Mouse (Mus musculus) regulatory T cell (primary cell): Measurements from ENCODE around the gene Uba1y.
"Not testable (repeated sequence)": the region's sequence is repeated elsewhere in the genome, so short reads cannot be mapped to it uniquely, and the experiment has no call there.

Experiments
- in situ Hi-C: fragments of 300-600 bp; cut with MboI, MseI; formaldehyde crosslinking; loops from one replicate; pipeline ENCODE4 v1.15.1; 2025; ENCODE audit warnings: high pct_unique_total_duplicates

Gene Uba1y

DNA sequence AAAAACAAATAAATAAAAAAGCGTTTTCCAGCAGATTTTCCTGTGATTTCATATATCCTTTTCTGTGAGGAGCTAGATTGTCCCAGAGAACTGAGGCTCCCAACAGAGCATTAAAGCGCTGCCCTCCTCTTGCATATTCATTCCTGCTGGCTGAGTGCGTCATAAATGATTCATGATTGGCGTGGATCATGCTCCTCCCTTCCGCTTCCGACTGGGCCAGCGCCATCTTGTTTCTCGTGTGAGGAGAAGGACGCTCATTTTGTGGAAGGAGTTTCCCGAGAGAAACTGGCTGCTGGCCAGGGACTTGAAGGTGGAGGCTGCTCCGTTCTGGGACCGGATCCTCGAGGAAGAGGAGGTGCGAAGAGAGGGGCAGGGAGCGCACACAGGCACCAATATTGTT is at the start of gene Uba1y:
Uba1y (plus strand) TSS at position 254 of the 400 bp plus-strand sequence.
- in situ Hi-C loops, result no loop called here

GRCm38 (mm10) chrY:797309-797708 is 21.1 kb upstream of the Uba1y start, which contains the start of gene Zfy1:
Gene Zfy1, minus strand, starts transcription at chrY:797409.
- in situ Hi-C loops, result not testable (repeated sequence)

- in situ Hi-C loops, result no loop called here
These were observed 9.3 kb upstream of the Uba1y start for GRCm38 (mm10) chrY:808991-809661.

- in situ Hi-C loops, result no loop called here
These were observed 54.0 kb downstream of the Uba1y start for GRCm38 (mm10) chrY:872404-872803.

GRCm38 (mm10) chrY:872855-873549 is 54.6 kb downstream of the Uba1y start:
- in situ Hi-C loops, result no loop called here
